Mouse (Mus musculus): Measurements from ENCODE around the gene Srebf2. TPM values are rescaled to one million over a fixed set of nuclear protein-coding genes. Genes with fewer than 3 reads are reported as not detected.

Srebf2 gene
- polyA plus RNA-seq, 1 experiment from 2014 or later = 143 TPM

DNA sequence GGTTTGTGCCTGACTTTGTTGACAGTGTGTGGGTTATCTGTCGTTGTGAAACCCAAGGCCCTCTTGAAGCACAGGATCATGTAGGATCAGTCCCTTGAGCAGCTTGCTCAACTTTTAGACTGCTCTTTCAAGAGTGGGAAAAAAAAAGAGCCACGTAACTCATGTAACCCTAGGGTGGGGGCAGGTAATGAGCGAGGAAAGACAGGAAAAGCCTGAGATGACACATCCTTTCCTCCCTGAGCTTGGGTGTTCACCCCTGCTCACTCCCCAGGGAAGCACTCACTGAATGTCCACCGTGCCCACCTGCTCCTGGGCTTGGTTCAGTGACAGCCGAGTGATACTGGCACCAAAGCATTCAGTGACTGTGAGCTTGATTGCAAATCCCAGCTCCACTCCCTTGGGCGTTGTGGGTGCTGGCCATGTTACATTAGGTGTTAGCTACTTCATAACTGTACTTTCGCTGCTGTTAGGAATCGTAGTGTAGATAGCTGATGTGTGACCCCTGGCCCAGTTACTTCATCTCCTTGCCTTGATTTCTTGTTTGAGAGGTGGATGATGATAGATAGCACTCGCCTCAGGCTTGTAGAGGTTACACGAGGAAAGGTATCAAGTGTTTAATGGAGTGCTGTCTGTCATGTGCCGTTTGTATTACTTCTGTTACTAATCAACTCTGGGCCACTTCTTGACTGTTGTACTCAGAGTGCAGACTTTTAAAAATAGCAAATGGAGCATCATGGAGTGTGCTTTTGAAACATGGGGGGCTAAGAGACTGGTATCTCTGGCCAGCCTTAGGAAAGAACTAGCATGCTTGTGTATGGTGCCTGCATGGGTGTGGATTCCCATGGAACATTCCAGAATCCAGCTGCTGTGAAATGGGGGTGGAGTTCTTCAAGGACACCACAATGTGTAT, 14.0 kb downstream of the Srebf2 start:
- Histone ChIP-seq H3K4me1 (replicated peaks; ENCODE audit: control insufficient read depth, insufficient read depth, low read length) (peaks cover 5% of the 10 kb centered on the region; the same call in 1 of the 2 replicates), H3K36me3 (ENCODE audit: control insufficient read depth, insufficient read depth, low read length) (no peaks in the 10 kb centered on the region), H3K4me2 (replicated peaks; ENCODE audit: low read depth, low read length) (no peak overlapping the region), H3K9ac (ENCODE audit: low read depth, low read length) (no peak overlapping the region), H3K9me3 (ENCODE audit: control insufficient read depth, low read length) (no peaks in the 10 kb centered on the region), H3K27ac (ENCODE audit: low read depth, low read length) (no peak overlapping the region), H3K4me3 (ENCODE audit: low read depth, low read length) (no peak overlapping the region), H3K27me3 (ENCODE audit: control insufficient read depth, insufficient read depth, low read length) (no peaks in the 10 kb centered on the region)
- WGBS = 85% methylated on average over 11 of the region's 11 CpGs
- no peak for ATAC-seq (ENCODE audit: low FRiP score)
- no peak for DNase-seq (ENCODE audit: low spot score)

GRCm38 (mm10) chr15:82161965-82162600, 15.1 kb downstream of the Srebf2 start:
- Histone ChIP-seq H3K27me3 (ENCODE audit: control insufficient read depth, insufficient read depth, low read length) (no peaks in the 10 kb centered on the region), H3K9me3 (ENCODE audit: control insufficient read depth, low read length) (no peaks in the 10 kb centered on the region), H3K4me3 (ENCODE audit: low read depth, low read length) (no peak overlapping the region), H3K27ac (ENCODE audit: low read depth, low read length) (no peak overlapping the region), H3K4me1 (replicated peaks; ENCODE audit: control insufficient read depth, insufficient read depth, low read length) (peaks cover 5% of the 10 kb centered on the region; the same call in 1 of the 2 replicates), H3K36me3 (ENCODE audit: control insufficient read depth, insufficient read depth, low read length) (no peaks in the 10 kb centered on the region), H3K9ac (ENCODE audit: low read depth, low read length) (no peak overlapping the region), H3K4me2 (replicated peaks; ENCODE audit: low read depth, low read length) (no peak overlapping the region)
- DNase-seq (ENCODE audit: low spot score) = no peak
- no peak for ATAC-seq (ENCODE audit: low FRiP score)
- 91% methylated on average over 12 of the region's 12 CpGs for WGBS

- WGBS = 84% methylated on average over 10 of the region's 10 CpGs
- ATAC-seq (ENCODE audit: low FRiP score) (no peak), DNase-seq (ENCODE audit: low spot score) (no peak)
- no peaks in the 10 kb centered on the region for H3K9me3 ChIP-seq (ENCODE audit: control insufficient read depth, low read length)
- H3K9ac ChIP-seq (ENCODE audit: low read depth, low read length) = no peak overlapping the region
- H3K4me3 ChIP-seq (ENCODE audit: low read depth, low read length) = no peak overlapping the region
- 0 out of 2 replicates have a peak overlapping the region, but pooled peaks have one; percentile 34 for H3K27ac ChIP-seq (ENCODE audit: low read depth, low read length)
- H3K4me1 ChIP-seq (replicated peaks; ENCODE audit: control insufficient read depth, insufficient read depth, low read length) = peaks cover under 1% of the 10 kb centered on the region; the same call in 1 of the 2 replicates
- no peaks in the 10 kb centered on the region for H3K36me3 ChIP-seq (ENCODE audit: control insufficient read depth, insufficient read depth, low read length)
- H3K4me2 ChIP-seq (replicated peaks; ENCODE audit: low read depth, low read length) = no peak overlapping the region
- H3K27me3 ChIP-seq (ENCODE audit: control insufficient read depth, insufficient read depth, low read length) = no peaks in the 10 kb centered on the region
Observed at GRCm38 (mm10) chr15:82163356-82164060, 16.5 kb downstream of the Srebf2 start.

- DNase-seq (ENCODE audit: low spot score) = no peak
- Histone ChIP-seq H3K4me1 (replicated peaks; ENCODE audit: control insufficient read depth, insufficient read depth, low read length) (no peaks in the 10 kb centered on the region; the same call in 1 of the 2 replicates), H3K36me3 (ENCODE audit: control insufficient read depth, insufficient read depth, low read length) (no peaks in the 10 kb centered on the region), H3K27me3 (ENCODE audit: control insufficient read depth, insufficient read depth, low read length) (no peaks in the 10 kb centered on the region), H3K4me3 (ENCODE audit: low read depth, low read length) (no peak overlapping the region), H3K27ac (ENCODE audit: low read depth, low read length) (0 out of 2 replicates have a peak overlapping the region, but pooled peaks have one; percentile 34), H3K9me3 (ENCODE audit: control insufficient read depth, low read length) (no peaks in the 10 kb centered on the region), H3K4me2 (replicated peaks; ENCODE audit: low read depth, low read length) (no peak overlapping the region), H3K9ac (ENCODE audit: low read depth, low read length) (no peak overlapping the region)
- WGBS = 63% methylated on average over 4 of the region's 4 CpGs
- no peak for ATAC-seq (ENCODE audit: low FRiP score)
Observed at GRCm38 (mm10) chr15:82164061-82164399, 17.0 kb downstream of the Srebf2 start.

DNA sequence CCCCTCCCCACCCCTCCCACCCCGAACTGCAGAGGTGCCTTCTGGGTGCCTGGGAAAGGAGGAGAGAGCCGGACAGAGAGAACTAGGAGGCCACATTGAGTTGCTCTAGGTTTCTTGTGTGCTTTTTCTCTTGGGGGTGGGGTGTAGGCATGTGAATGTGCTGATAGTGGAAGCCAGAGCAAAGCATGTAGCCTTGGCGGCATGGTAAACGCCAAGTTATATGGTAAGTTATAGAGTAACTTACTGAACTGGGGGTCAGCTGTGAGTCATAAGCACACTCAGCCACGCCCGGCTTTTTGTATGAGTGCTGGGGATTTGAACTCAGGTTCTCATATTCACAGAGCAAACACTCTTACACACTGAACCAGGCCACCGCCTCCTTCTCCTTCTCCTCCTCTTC, 17.5 kb downstream of the Srebf2 start:
- no peaks in the 10 kb centered on the region for H3K36me3 ChIP-seq (ENCODE audit: control insufficient read depth, insufficient read depth, low read length)
- H3K27ac ChIP-seq (ENCODE audit: low read depth, low read length) = no peak overlapping the region
- H3K9ac ChIP-seq (ENCODE audit: low read depth, low read length) = no peak overlapping the region
- DNase-seq (ENCODE audit: low spot score) = no peak
- no peak overlapping the region for H3K4me3 ChIP-seq (ENCODE audit: low read depth, low read length)
- H3K4me2 ChIP-seq (replicated peaks; ENCODE audit: low read depth, low read length) = no peak overlapping the region
- H3K4me1 ChIP-seq (replicated peaks; ENCODE audit: control insufficient read depth, insufficient read depth, low read length) = no peaks in the 10 kb centered on the region; the same call in 1 of the 2 replicates
- H3K27me3 ChIP-seq (ENCODE audit: control insufficient read depth, insufficient read depth, low read length) = no peaks in the 10 kb centered on the region
- 82% methylated on average over 7 of the region's 7 CpGs for WGBS
- no peaks in the 10 kb centered on the region for H3K9me3 ChIP-seq (ENCODE audit: control insufficient read depth, low read length)
- no peak for ATAC-seq (ENCODE audit: low FRiP score)

DNA sequence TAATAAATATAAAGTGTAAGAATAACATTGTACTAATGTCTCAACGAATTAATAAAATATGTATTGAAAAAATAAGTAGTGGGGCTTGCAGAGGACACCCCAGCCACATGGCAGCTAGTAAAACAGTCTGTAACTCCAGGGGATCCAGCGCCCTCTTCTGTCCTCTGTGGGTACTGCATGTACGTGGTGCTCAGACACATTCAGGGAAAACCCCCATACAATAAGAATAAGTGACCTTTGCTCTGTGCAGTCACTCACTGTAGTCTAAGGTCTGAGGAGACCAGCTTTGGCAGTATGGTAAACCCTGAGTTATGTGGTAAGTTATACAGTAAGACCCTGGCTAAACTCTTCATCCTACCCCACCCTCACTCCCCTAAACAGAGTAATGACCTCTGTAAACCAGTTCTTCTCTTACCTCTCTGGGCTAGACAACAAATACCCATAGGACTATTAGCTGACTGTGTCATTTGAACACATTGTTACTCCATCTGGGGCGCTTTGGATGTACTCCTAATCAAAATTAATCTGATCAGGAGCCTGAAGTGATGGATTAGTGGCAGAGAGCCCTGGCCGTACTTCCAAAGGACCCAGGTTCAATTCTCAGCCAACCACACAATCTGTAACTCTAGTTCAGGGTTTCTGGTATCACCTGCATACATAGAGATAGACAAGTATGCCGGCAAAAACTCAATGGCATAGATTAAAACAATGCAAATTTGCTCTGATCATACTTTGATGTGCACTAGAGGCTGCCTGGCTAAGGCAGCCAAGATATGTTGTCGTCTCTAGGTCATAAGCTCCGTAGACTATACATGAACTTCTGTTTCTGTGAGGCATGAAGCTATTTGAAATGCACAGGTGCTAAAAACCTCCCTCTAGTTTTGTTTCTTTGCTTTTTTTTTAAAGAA, 18.6 kb downstream of the Srebf2 start:
- Histone ChIP-seq H3K4me3 (ENCODE audit: low read depth, low read length) (no peak overlapping the region), H3K9ac (ENCODE audit: low read depth, low read length) (no peak overlapping the region), H3K4me2 (replicated peaks; ENCODE audit: low read depth, low read length) (no peak overlapping the region), H3K27me3 (ENCODE audit: control insufficient read depth, insufficient read depth, low read length) (no peaks in the 10 kb centered on the region), H3K27ac (ENCODE audit: low read depth, low read length) (no peak overlapping the region), H3K36me3 (ENCODE audit: control insufficient read depth, insufficient read depth, low read length) (peaks cover 6% of the 10 kb centered on the region; the same call in 1 of the 2 replicates), H3K9me3 (ENCODE audit: control insufficient read depth, low read length) (no peaks in the 10 kb centered on the region), H3K4me1 (replicated peaks; ENCODE audit: control insufficient read depth, insufficient read depth, low read length) (no peaks in the 10 kb centered on the region)
- DNase-seq (ENCODE audit: low spot score) (peak; percentile 86), ATAC-seq (ENCODE audit: low FRiP score) (0 out of 2 replicates have a peak, but pooled peaks have one; percentile 22)
- 61% methylated on average over 8 of the region's 8 CpGs for WGBS

- no peak overlapping the region for H3K27ac ChIP-seq (ENCODE audit: low read depth, low read length)
- H3K4me1 ChIP-seq (replicated peaks; ENCODE audit: control insufficient read depth, insufficient read depth, low read length) = no peaks in the 10 kb centered on the region
- no peak overlapping the region for H3K9ac ChIP-seq (ENCODE audit: low read depth, low read length)
- peaks cover 14% of the 10 kb centered on the region for H3K36me3 ChIP-seq (ENCODE audit: control insufficient read depth, insufficient read depth, low read length)
- no peak for DNase-seq (ENCODE audit: low spot score)
- no peak overlapping the region for H3K4me3 ChIP-seq (ENCODE audit: low read depth, low read length)
- no peak for ATAC-seq (ENCODE audit: low FRiP score)
- 58% methylated on average over 22 of the region's 22 CpGs for WGBS
- no peak overlapping the region for H3K4me2 ChIP-seq (replicated peaks; ENCODE audit: low read depth, low read length)
- H3K9me3 ChIP-seq (ENCODE audit: control insufficient read depth, low read length) = no peaks in the 10 kb centered on the region
- H3K27me3 ChIP-seq (ENCODE audit: control insufficient read depth, insufficient read depth, low read length) = no peaks in the 10 kb centered on the region
Observed at GRCm38 (mm10) chr15:82166240-82167100, 19.5 kb downstream of the Srebf2 start.

All from hindbrain, embryonic 11.5 days (tissue).